Mouse (Mus musculus): ENCODE measurements around the gene Arhgdia.

DNA sequence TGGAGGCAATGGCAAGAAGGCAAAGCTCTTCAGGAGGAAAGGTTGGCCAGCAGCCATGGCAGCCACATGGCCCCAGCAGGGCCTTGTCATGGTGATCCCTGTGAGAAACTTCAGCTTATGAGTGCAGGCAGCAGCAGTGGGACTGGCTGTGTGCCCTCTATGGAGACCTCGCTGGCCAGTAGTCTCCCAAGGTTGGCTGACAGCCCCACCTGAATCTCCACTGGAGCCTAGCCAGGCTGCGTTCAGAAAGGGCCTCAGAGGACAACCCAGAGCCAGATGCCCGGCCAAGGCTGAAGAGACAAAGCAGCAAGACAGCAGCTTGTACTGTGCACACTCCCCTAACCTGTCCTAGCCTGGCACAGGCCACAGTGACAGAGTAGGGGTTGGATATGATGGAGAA, 42.9 kb downstream of the Arhgdia start:
- no peak for TF ChIP-seq ELF1 (IDR thresholded peaks at IDR 0.05; ENCODE audit: low read depth, low read length)
- TF ChIP-seq SMC3 (IDR thresholded peaks at IDR 0.05; ENCODE audit: low read depth, low read length): no peak
- TF ChIP-seq CTCF (conservative IDR thresholded peaks at IDR 0.05 in 1 of 2, IDR thresholded peaks at IDR 0.05 in 1 of 2; ENCODE audit: low read depth in 2 of 2, low read length in 2 of 2): no peak
- no peak for TF ChIP-seq EP300 (IDR thresholded peaks at IDR 0.05; ENCODE audit: low read length)
- no peak for TF ChIP-seq TCF12 (IDR thresholded peaks at IDR 0.05; ENCODE audit: low read depth, low read length)
- TF ChIP-seq MEF2A (IDR thresholded peaks at IDR 0.05; ENCODE audit: borderline replicate concordance, low read depth, low read length): no peak
- no peak for TF ChIP-seq MXI1 (IDR thresholded peaks at IDR 0.05; ENCODE audit: low read depth, low read length)
